Mouse (Mus musculus): ENCODE results near the gene Tent5d. TPM values are rescaled to one million over a fixed set of nuclear protein-coding genes. Genes with fewer than 3 reads are reported as not detected.

The Tent5d gene
- polyA plus RNA-seq, 1 experiment from 2014 or later, result not detected

Other genes starting within 250 kb of the Tent5d start
- gene Tbx22, start 124.6 kb upstream of the Tent5d start, polyA plus RNA-seq (2015; fragmentation: Nextera tagmentation; extraction: Ambion mirVana), result not detected in 2 replicates
- gene 2610002M06Rik, start 23.7 kb downstream of the Tent5d start, polyA plus RNA-seq (2015; fragmentation: Nextera tagmentation; extraction: Ambion mirVana), result 14.7 and 16.5 TPM in 2 replicates
- gene Gm732, start 155.9 kb downstream of the Tent5d start, polyA plus RNA-seq (2015; fragmentation: Nextera tagmentation; extraction: Ambion mirVana), result not detected in 2 replicates

All from forebrain, embryonic 15.5 days (tissue).